Mouse (Mus musculus) limb, embryonic 14.5 days (tissue): ENCODE data around the gene Zfp30. TPM values are rescaled to one million over a fixed set of nuclear protein-coding genes. Genes with fewer than 3 reads are reported as not detected.

Source experiments
- ATAC-seq: fragments of 200-750 bp; cut with Nextera tagmentation; 2 replicates; pipeline ENCODE4 v1.8.0; 2017; ENCODE audit warnings: low read depth, moderate number of reproducible peaks, moderate TSS enrichment; ENCODE audit not compliant: low FRiP score
- DNase-seq: peaks from one replicate; pipeline ENCODE4 v3.0.0-alpha.2; 2015; ENCODE audit warnings: low spot score
- H3K27ac ChIP-seq: fragments of 300-500 bp; sonication (generic); replicated peaks from 2 replicates; pipeline ENCODE4 v1.5.1; 2014; ENCODE audit warnings: low read depth, mild to moderate bottlenecking, low read length, moderate library complexity, mixed read lengths
- H3K27me3 ChIP-seq: fragments of 300-500 bp; sonication (generic); 2 replicates; pipeline ENCODE4 v1.6.1; 2014; ENCODE audit warnings: low read length, mixed read lengths; ENCODE audit not compliant: control insufficient read depth, insufficient read depth
- H3K36me3 ChIP-seq: fragments of 300-500 bp; sonication (generic); 2 replicates; pipeline ENCODE4 v1.6.1; 2014; ENCODE audit warnings: mild to moderate bottlenecking, low read length, moderate library complexity, mixed read lengths; ENCODE audit not compliant: control insufficient read depth, insufficient read depth
- H3K4me1 ChIP-seq: fragments of 300-500 bp; sonication (generic); 2 replicates; pipeline ENCODE4 v1.6.1; 2014; ENCODE audit warnings: antibody characterized with exemption, low read length, mixed read lengths; ENCODE audit not compliant: control insufficient read depth, insufficient read depth
- H3K4me2 ChIP-seq: fragments of 300-500 bp; sonication (generic); replicated peaks from 2 replicates; pipeline ENCODE4 v1.6.1; 2014; ENCODE audit warnings: low read depth, mild to moderate bottlenecking, low read length, moderate library complexity; ENCODE audit not compliant: severe bottlenecking
- H3K4me3 ChIP-seq: fragments of 300-500 bp; sonication (generic); replicated peaks from 2 replicates; pipeline ENCODE4 v1.5.1; 2014; ENCODE audit warnings: low read length
- H3K9ac ChIP-seq: fragments of 300-500 bp; sonication (generic); 2 replicates; pipeline ENCODE4 v1.6.1; 2014; ENCODE audit warnings: mild to moderate bottlenecking, low read depth, low read length, moderate library complexity; ENCODE audit not compliant: severe bottlenecking
- H3K9me3 ChIP-seq: fragments of 300-500 bp; sonication (generic); 2 replicates; pipeline ENCODE4 v1.6.1; 2016; ENCODE audit warnings: low read length; ENCODE audit not compliant: control insufficient read depth
- POLR2A ChIP-seq: fragments of 200-500 bp; IDR thresholded peaks from 2 replicates; pipeline ENCODE4 v1.8.0; 2012; ENCODE audit warnings: inconsistent platforms, mild to moderate bottlenecking, moderate library complexity, borderline replicate concordance; ENCODE audit not compliant: insufficient read depth, insufficient read length; ENCODE audit errors: extremely low read depth
- WGBS: fragments of 180-500 bp; shearing (Covaris S2); extraction: QIAGEN DNeasy Blood & Tissue Kit; methylation state at CpG from one replicate; pipeline ENCODE4 v1.1.7; 2014; 5-methylcytosine and 5-hydroxymethylcytosine counted together
- polyA plus RNA-seq, 2 experiments: library from polyadenylated mRNA; depleted of rRNA in 1 of 2; stranded (reverse) in 1 of 2; unstranded in 1 of 2; fragments of >200 nt; fragmentation: Nextera tagmentation in 1 of 2; extraction: Ambion mirVana in 1 of 2; gene quantifications; 2 replicates each; pipeline versions ENCODE4 v1.2.1 to v1.2.3; 2012 to 2014

Zfp30 gene
- polyA plus RNA-seq, 2 experiments: 8.7 to 11.4 TPM

DNA sequence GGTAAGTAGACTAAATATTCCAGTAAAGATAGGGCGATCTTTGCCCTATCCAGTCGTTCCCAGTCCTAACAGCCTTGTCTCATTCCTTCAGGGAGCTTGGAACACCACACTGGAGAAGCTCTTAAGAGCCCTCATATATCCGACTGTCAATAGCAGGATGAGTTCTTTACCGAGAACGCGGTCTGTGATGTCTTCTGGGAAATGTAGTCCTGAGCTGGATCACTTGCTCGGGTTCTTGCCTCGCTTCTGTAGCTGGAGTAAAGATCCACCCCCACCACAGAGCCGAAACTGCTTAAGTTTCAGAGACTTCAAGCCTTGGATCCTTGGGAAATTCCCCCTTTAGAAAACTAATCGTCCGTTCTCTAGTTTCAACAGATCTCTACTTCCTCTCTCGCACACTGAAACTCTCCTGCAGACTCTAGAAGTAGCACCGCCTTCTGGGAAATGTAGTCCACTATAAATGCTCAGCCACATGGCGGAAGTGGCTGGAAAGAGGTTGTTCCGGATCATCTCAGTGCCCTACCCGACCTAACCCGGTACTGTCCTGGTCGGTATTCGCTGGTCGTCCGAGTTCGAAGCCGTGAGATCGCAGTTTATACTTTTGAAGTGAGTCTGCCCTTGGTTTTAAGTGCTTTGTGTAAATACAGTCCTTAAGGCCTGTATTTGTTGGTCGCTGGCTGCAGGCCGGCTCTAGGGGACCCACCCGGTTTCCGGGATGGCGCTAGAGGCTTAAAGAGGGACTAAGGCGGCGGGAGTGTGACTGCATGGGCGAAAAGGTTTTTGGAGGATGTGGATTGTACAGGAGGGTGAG, 15.5 kb upstream of the Zfp30 start, which contains the start of gene Zfp84:
Zfp84 (plus strand) TSS at position 463 of the 811 bp plus-strand sequence.
- DNase-seq (peak; percentile 95), ATAC-seq (peak; percentile 94)
- peak within 1 kb of the TSS; percentile 82 for H3K27ac ChIP-seq
- TF ChIP-seq POLR2A: peak; percentile 22; the same call in 1 of the 2 replicates
- under 1% methylated on average over 32 of the region's 32 CpGs for WGBS
- peaks cover 23% of the 10 kb centered on the region for H3K36me3 ChIP-seq
- H3K4me2 ChIP-seq: peak within 1 kb of the TSS; percentile 82
- H3K4me1 ChIP-seq: peaks cover 4% of the 10 kb centered on the region
- H3K9ac ChIP-seq: peak within 1 kb of the TSS; percentile 65
- peak within 1 kb of the TSS; percentile 63 for H3K4me3 ChIP-seq
- H3K9me3 ChIP-seq: no peaks in the 10 kb centered on the region
- H3K27me3 ChIP-seq: no peaks in the 10 kb centered on the region

DNA sequence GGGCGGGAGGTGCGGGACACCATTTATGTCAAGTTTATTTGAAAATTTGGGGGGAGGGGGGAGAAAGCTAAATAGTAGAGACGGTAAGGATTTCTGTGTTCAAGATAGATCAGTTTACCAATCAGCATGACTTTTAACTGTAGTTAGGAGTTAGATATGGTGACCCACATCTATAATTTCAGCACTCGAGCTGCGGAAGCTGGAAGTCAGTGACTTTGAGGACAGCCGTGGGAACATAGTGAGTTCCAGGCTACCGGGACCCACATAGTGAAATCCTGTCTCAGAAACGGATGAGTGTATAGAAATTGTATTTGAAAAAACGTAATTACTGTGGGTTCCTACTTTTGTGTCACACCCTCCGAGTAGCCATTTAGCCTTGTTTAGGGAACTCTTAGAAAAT, 14.8 kb upstream of the Zfp30 start:
- no peak for TF ChIP-seq POLR2A
- H3K9ac ChIP-seq: peak overlapping the region; percentile 65
- ATAC-seq (no peak), DNase-seq (no peak)
- H3K27me3 ChIP-seq: no peaks in the 10 kb centered on the region
- H3K4me2 ChIP-seq: peak overlapping the region; percentile 55
- WGBS: 8% methylated on average over 10 of the region's 10 CpGs
- H3K27ac ChIP-seq: peak overlapping the region; percentile 82
- H3K4me3 ChIP-seq: peak overlapping the region; percentile 63
- peaks cover 30% of the 10 kb centered on the region for H3K36me3 ChIP-seq
- H3K9me3 ChIP-seq: no peaks in the 10 kb centered on the region
- peaks cover 4% of the 10 kb centered on the region for H3K4me1 ChIP-seq

DNA sequence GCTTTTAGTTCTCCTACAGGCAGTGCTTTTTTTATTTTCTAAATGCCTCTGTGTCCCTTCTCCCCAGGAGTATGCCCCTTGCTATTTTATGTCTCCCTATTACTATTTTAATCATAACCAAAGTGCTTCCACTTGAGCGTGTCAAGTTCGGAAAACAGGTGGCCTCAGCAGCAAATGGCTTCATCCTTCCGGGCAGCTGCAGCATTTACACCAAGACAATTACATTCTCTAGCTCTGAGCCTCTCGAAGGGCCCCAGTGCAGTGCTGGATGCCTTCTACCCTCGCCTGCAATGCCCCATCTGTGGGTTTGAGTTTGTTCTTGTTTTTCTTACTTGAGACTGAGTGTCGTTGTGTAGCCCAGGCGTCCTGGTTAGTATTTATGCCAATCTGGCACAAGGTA, 10.3 kb upstream of the Zfp30 start:
- peaks cover 71% of the 10 kb centered on the region for H3K36me3 ChIP-seq
- H3K4me3 ChIP-seq: no peak overlapping the region
- no peaks in the 10 kb centered on the region for H3K9me3 ChIP-seq
- H3K9ac ChIP-seq: no peak overlapping the region
- H3K4me2 ChIP-seq: no peak overlapping the region
- WGBS: 86% methylated on average over 7 of the region's 7 CpGs
- DNase-seq (peak; percentile 30), ATAC-seq (peak; percentile 61; the same call in 1 of the 2 replicates)
- no peak for TF ChIP-seq POLR2A
- H3K27me3 ChIP-seq: no peaks in the 10 kb centered on the region
- peaks cover 4% of the 10 kb centered on the region for H3K4me1 ChIP-seq
- no peak overlapping the region for H3K27ac ChIP-seq

DNA sequence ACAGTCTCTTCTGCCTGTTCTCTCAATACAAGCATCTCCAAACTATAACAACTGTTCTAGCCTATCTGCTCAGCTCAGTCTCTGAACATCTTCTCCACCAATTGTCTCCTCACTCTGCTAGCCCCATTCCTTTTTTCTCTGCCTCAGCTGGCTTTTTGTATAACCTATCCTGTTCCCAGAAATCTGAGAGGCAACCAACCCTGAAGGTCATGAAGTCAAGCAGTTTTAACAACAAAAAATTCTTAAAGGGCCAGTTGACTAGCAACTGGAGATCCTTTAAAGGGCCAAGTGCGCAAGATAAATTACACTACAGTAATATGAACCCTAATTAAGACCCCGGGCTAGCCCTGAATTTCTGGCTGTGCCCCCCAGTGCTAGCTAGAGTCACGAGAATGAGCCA, 9.4 kb upstream of the Zfp30 start:
- no peaks in the 10 kb centered on the region for H3K9me3 ChIP-seq
- H3K27ac ChIP-seq: no peak overlapping the region
- H3K4me3 ChIP-seq: no peak overlapping the region
- no peak for DNase-seq
- H3K4me2 ChIP-seq: no peak overlapping the region
- peaks cover 2% of the 10 kb centered on the region for H3K4me1 ChIP-seq
- ATAC-seq: peak; percentile 41; the same call in 1 of the 2 replicates
- H3K36me3 ChIP-seq: peaks cover 79% of the 10 kb centered on the region
- TF ChIP-seq POLR2A: no peak
- no peaks in the 10 kb centered on the region for H3K27me3 ChIP-seq
- 86% methylated on average over 3 of the region's 3 CpGs for WGBS
- H3K9ac ChIP-seq: no peak overlapping the region

DNA sequence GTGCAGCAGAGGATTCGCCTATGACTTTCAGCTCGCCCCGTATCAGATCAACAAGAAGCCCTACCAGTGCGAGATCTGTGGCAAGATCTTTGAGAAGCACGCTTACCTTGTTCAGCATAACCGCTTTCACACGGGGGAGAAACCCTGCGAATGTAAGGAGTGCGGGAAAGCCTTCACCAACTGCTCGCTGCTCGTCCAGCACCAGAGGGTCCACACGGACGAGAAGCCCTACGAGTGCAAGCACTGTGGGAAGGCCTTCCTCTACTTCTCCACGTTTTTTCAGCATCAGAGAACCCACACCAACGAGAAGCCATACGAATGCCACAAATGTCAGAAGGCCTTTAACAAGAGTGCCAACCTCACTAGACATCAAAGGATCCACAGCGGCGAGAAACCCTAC, 7.2 kb upstream of the Zfp30 start:
- Histone ChIP-seq H3K4me2 (no peak overlapping the region), H3K9me3 (no peaks in the 10 kb centered on the region), H3K4me1 (no peaks in the 10 kb centered on the region), H3K27me3 (no peaks in the 10 kb centered on the region), H3K4me3 (no peak overlapping the region), H3K9ac (no peak overlapping the region), H3K27ac (no peak overlapping the region), H3K36me3 (peaks cover 86% of the 10 kb centered on the region)
- ATAC-seq: no peak
- DNase-seq: no peak
- 97% methylated on average over 19 of the region's 19 CpGs for WGBS
- no peak for TF ChIP-seq POLR2A
